Mouse (Mus musculus): Measurements from ENCODE around the gene Sppl3. TPM values are rescaled to one million over a fixed set of nuclear protein-coding genes. Genes with fewer than 3 reads are reported as not detected.

Gene Sppl3
- polyA plus RNA-seq, 1 experiment: 112 TPM

DNA sequence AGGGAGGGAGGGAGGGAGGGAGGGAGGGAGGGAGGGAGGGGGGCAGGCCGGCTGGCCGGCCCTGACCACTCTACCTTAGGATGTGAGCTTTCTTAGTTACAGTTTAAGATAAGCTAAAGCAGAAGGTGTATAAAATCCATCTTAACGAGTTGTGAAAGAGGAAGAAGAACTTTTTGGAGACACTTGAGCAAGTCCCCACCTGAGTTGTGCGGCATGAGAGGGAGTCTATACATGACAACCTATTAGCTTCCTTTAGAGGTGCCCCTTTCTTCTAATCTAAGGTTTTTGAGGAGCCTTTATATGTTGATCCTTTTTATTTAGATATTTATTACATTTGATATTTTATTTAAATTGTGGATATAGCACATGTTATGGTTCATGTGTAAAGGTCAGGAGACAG is 32.7 kb downstream of the Sppl3 start:
- no peak overlapping the region for H3K4me3 ChIP-seq (ENCODE audit: control insufficient read depth, insufficient read depth, low read length)
- no peaks in the 10 kb centered on the region for H3K27me3 ChIP-seq (ENCODE audit: control insufficient read depth, insufficient read depth, low read length)
- no peak for TF ChIP-seq CTCF (IDR thresholded peaks at IDR 0.05; ENCODE audit: borderline replicate concordance, control insufficient read depth, extremely low read depth, insufficient read depth, low read length, poor library complexity)
- no peak for TF ChIP-seq POLR2A (IDR thresholded peaks at IDR 0.05; ENCODE audit: control insufficient read depth, extremely low read depth, insufficient read depth, low read length, poor library complexity)
- H3K36me3 ChIP-seq (ENCODE audit: control insufficient read depth, insufficient read depth, low read length): no peaks in the 10 kb centered on the region
- DNase-seq: no peak
- 77% methylated on average over 4 of the region's 4 CpGs for WGBS
- no peak overlapping the region for H3K27ac ChIP-seq (ENCODE audit: control insufficient read depth, insufficient read depth, low read length)
- peaks cover 7% of the 10 kb centered on the region for H3K4me1 ChIP-seq (replicated peaks; ENCODE audit: control insufficient read depth, insufficient read depth, low read length)

DNA sequence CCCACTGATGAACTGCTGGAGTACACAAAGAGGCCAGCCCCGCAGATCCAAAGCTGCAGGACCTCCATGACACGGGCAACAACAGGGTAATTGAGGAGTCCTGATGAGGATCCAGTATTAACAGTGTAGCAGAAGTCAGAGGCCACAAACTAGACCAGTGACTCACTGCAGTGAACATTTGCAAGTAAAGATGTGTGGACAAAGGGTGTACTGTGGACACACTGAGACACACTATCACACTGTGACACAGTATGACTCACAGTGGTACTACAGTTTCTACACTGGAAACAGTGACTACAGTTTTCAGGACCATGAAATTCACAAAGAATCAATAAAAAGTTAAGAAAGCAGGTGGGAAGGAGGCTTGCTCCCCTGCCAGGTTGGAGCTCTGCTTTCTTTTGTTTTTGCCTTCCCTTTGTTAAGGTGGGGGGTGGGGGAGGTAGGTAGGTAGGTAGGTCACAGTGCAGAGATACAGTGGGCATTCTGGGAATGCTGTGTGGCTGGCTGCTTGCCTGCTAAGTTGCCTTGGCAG is 34.3 kb downstream of the Sppl3 start:
- Histone ChIP-seq H3K4me3 (ENCODE audit: control insufficient read depth, insufficient read depth, low read length) (no peak overlapping the region), H3K36me3 (ENCODE audit: control insufficient read depth, insufficient read depth, low read length) (no peaks in the 10 kb centered on the region), H3K27me3 (ENCODE audit: control insufficient read depth, insufficient read depth, low read length) (no peaks in the 10 kb centered on the region), H3K27ac (ENCODE audit: control insufficient read depth, insufficient read depth, low read length) (no peak overlapping the region), H3K4me1 (replicated peaks; ENCODE audit: control insufficient read depth, insufficient read depth, low read length) (peaks cover 7% of the 10 kb centered on the region)
- 95% methylated on average over 2 of the region's 2 CpGs for WGBS
- TF ChIP-seq POLR2A (IDR thresholded peaks at IDR 0.05; ENCODE audit: control insufficient read depth, extremely low read depth, insufficient read depth, low read length, poor library complexity) (no peak), CTCF (IDR thresholded peaks at IDR 0.05; ENCODE audit: borderline replicate concordance, control insufficient read depth, extremely low read depth, insufficient read depth, low read length, poor library complexity) (no peak)
- no peak for DNase-seq

DNA sequence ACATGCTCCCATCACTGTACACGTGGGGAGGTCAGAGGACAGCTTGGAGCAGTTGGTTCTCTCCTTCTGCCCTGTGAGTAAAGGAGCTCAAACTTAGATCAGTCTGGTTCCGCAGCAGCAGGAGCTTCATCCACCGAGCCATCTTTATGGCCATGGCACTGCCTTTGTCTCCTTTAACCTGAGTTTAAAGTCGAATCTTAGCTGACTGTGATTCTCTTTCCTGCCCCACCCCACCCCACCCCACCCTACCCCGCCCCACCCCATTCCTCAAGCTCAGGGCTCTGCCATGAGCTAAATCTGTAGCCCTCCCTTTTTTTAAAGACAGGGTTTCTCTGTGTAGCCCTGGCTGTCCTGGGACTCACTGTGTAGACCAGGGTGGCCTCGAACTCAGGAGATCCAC is 38.8 kb downstream of the Sppl3 start:
- TF ChIP-seq POLR2A (IDR thresholded peaks at IDR 0.05; ENCODE audit: control insufficient read depth, extremely low read depth, insufficient read depth, low read length, poor library complexity) (no peak), CTCF (IDR thresholded peaks at IDR 0.05; ENCODE audit: borderline replicate concordance, control insufficient read depth, extremely low read depth, insufficient read depth, low read length, poor library complexity) (no peak)
- WGBS: 78% methylated on average over 6 of the region's 6 CpGs
- peaks cover 17% of the 10 kb centered on the region for H3K4me1 ChIP-seq (replicated peaks; ENCODE audit: control insufficient read depth, insufficient read depth, low read length)
- H3K27me3 ChIP-seq (ENCODE audit: control insufficient read depth, insufficient read depth, low read length): no peaks in the 10 kb centered on the region
- H3K27ac ChIP-seq (ENCODE audit: control insufficient read depth, insufficient read depth, low read length): no peak overlapping the region
- H3K36me3 ChIP-seq (ENCODE audit: control insufficient read depth, insufficient read depth, low read length): no peaks in the 10 kb centered on the region
- H3K4me3 ChIP-seq (ENCODE audit: control insufficient read depth, insufficient read depth, low read length): no peak overlapping the region
- DNase-seq: no peak

DNA sequence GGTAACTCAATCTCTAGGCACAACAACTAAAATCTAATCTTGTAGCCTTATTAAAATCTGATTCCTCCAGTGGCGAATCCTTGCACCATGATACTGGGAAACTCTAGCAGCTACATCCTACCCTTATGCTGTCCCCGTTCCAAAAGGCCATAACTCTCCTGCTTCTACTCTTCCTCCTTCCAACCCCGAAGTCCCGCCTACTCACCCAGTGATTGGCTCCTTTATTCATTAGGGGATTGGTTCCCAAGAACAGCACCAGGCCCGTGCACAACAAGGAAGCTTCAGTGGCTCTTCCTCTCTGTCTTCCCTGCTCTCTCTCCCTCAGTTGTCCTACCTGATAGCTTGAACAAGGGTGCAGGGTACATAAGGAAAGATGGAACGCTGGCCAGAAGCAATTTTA is 39.8 kb downstream of the Sppl3 start:
- H3K4me3 ChIP-seq (ENCODE audit: control insufficient read depth, insufficient read depth, low read length): no peak overlapping the region
- no peaks in the 10 kb centered on the region for H3K36me3 ChIP-seq (ENCODE audit: control insufficient read depth, insufficient read depth, low read length)
- 93% methylated on average over 6 of the region's 6 CpGs for WGBS
- TF ChIP-seq CTCF (IDR thresholded peaks at IDR 0.05; ENCODE audit: borderline replicate concordance, control insufficient read depth, extremely low read depth, insufficient read depth, low read length, poor library complexity): no peak
- TF ChIP-seq POLR2A (IDR thresholded peaks at IDR 0.05; ENCODE audit: control insufficient read depth, extremely low read depth, insufficient read depth, low read length, poor library complexity): no peak
- no peak overlapping the region for H3K27ac ChIP-seq (ENCODE audit: control insufficient read depth, insufficient read depth, low read length)
- H3K27me3 ChIP-seq (ENCODE audit: control insufficient read depth, insufficient read depth, low read length): no peaks in the 10 kb centered on the region
- H3K4me1 ChIP-seq (replicated peaks; ENCODE audit: control insufficient read depth, insufficient read depth, low read length): peaks cover 15% of the 10 kb centered on the region
- DNase-seq: no peak

DNA sequence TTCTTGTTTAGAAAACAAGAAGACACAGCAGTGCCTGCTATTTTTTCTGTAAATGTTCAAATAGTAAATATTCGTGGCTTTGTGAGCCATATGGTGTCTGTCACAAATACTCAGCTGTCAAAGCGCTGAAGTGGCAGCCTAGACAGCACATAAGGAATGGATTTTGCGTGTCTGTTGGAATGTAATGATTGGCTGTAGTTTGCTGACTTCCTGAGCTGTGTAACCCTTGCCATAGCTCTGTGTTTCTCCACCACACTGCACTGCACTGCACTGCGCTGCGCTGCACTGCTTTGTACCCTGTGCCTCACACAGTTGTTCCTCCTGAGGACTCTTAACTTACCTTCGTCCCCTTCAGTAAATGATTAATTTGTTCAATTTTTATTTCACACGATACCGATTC is 41.6 kb downstream of the Sppl3 start:
- no peak overlapping the region for H3K27ac ChIP-seq (ENCODE audit: control insufficient read depth, insufficient read depth, low read length)
- WGBS: 89% methylated on average over 8 of the region's 8 CpGs
- TF ChIP-seq POLR2A (IDR thresholded peaks at IDR 0.05; ENCODE audit: control insufficient read depth, extremely low read depth, insufficient read depth, low read length, poor library complexity) (no peak), CTCF (IDR thresholded peaks at IDR 0.05; ENCODE audit: borderline replicate concordance, control insufficient read depth, extremely low read depth, insufficient read depth, low read length, poor library complexity) (no peak)

DNA sequence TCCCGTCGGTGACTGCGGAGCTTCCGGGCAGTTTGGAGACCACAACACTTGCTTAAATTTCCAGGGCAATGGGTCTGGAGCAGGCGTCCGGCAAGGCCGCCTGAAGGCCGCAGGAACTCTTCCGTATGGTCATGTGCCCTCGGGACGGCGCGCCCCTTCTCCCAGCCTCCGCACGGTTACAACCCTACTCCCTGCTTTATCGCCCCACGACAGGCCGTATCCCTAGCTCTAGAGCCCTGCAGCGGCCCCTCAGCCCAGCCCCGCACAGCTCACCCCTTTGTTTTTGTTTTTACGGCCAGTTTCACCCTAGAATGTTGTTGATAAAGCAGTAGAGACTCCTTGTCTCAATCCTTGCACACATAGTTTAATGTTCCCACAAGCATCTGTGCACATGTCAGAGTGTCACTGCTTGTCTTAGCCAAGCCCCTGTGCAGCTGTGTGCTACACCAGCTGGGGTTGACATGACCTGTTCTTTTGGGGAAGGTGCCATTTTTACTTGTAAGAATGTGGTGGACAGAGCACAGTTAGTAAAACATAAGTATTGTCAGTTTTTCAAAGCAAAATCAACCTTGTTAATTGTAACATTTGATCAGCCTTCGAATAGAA is 43.0 kb downstream of the Sppl3 start:
- DNase-seq: no peak
- WGBS: 98% methylated on average over 22 of the region's 22 CpGs
- Histone ChIP-seq H3K4me3 (ENCODE audit: control insufficient read depth, insufficient read depth, low read length) (no peak overlapping the region), H3K27me3 (ENCODE audit: control insufficient read depth, insufficient read depth, low read length) (no peaks in the 10 kb centered on the region), H3K27ac (ENCODE audit: control insufficient read depth, insufficient read depth, low read length) (no peak overlapping the region), H3K36me3 (ENCODE audit: control insufficient read depth, insufficient read depth, low read length) (no peaks in the 10 kb centered on the region), H3K4me1 (replicated peaks; ENCODE audit: control insufficient read depth, insufficient read depth, low read length) (peaks cover 17% of the 10 kb centered on the region)
- TF ChIP-seq CTCF (IDR thresholded peaks at IDR 0.05; ENCODE audit: borderline replicate concordance, control insufficient read depth, extremely low read depth, insufficient read depth, low read length, poor library complexity) (no peak), POLR2A (IDR thresholded peaks at IDR 0.05; ENCODE audit: control insufficient read depth, extremely low read depth, insufficient read depth, low read length, poor library complexity) (no peak)

More for the DNA sequence above, 41.6 kb downstream of the Sppl3 start:
- no peak overlapping the region for H3K4me3 ChIP-seq (ENCODE audit: control insufficient read depth, insufficient read depth, low read length)
- H3K36me3 ChIP-seq (ENCODE audit: control insufficient read depth, insufficient read depth, low read length): no peaks in the 10 kb centered on the region
- DNase-seq: no peak
- peaks cover 13% of the 10 kb centered on the region for H3K4me1 ChIP-seq (replicated peaks; ENCODE audit: control insufficient read depth, insufficient read depth, low read length)
- H3K27me3 ChIP-seq (ENCODE audit: control insufficient read depth, insufficient read depth, low read length): no peaks in the 10 kb centered on the region
